In the genomic region with DNA sequence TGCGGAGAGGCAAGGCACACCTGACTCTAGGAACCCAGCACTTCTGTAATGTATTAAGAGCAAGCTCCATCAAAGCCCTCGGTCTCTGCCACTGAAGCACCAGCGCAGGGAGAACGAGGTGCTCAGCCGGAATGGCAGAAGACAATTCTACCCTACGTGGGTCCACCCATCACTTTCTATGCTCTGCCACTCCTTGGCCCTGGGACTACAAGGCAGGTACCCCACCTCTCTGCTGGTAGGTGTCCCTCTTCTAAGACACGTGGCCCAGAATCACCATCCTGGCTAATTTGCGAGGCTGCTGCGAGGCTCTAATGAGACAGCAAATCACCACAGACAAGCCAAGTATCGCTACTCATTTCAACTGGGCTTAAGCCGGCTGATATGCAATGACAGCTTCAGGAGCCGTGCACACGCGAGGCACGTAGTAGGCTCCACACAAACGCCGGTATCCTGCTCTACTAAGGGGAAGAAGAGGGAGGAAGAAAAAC, we compare ENCODE assay signal across 8 mouse cellular contexts. TPM values are rescaled to one million over a fixed set of nuclear protein-coding genes. Genes with fewer than 3 reads are reported as not detected.
DNase-seq lines count a peak whose midpoint lies in the region; ATAC-seq and TF ChIP-seq lines count a peak whose summit lies in the region.

No protein-coding gene starts in this region.

- DNase-seq in layer of hippocampus, adult 2 months (ENCODE audit: low spot score in 2 of 2): no peak
- no peak for DNase-seq in layer of hippocampus, adult 8-10 months (ENCODE audit: low spot score in 2 of 2)
- peak; percentile 20 for DNase-seq in T-cell, adult 2 months (ENCODE audit: low spot score)
- DNase-seq in liver, postnatal 0 days: no peak
- no peak for DNase-seq in urinary bladder, postnatal 25 days (ENCODE audit: low spot score)
- DNase-seq in left cerebral cortex, adult 9 months (ENCODE audit: low spot score in 2 of 2): no peak
- no peak for DNase-seq in frontal cortex, adult 2 months (ENCODE audit: extremely low spot score in 1 of 2, low spot score in 1 of 2)

- peak overlapping the region; percentile 76 for H3K9ac ChIP-seq in forebrain, embryonic 15.5 days (replicated peaks)
- H3K9ac ChIP-seq in liver, postnatal 0 days (replicated peaks): peak overlapping the region; percentile 90

- H3K9me3 ChIP-seq in forebrain, embryonic 15.5 days: no peaks in the 10 kb centered on the region
- H3K9me3 ChIP-seq in liver, postnatal 0 days (ENCODE audit: low read length): no peaks in the 10 kb centered on the region

- peak overlapping the region; percentile 71 for H3K4me2 ChIP-seq in forebrain, embryonic 15.5 days (replicated peaks)
- peak overlapping the region; percentile 99 for H3K4me2 ChIP-seq in liver, postnatal 0 days (ENCODE audit: low read depth, low read length)

- peak overlapping the region; percentile 95 for H3K27ac ChIP-seq in layer of hippocampus, adult 2 months
- peak overlapping the region; percentile 57 for H3K27ac ChIP-seq in forebrain, embryonic 15.5 days (replicated peaks)
- H3K27ac ChIP-seq in liver, postnatal 0 days (ENCODE audit: low read depth): peak overlapping the region; percentile 98

- H3K4me3 ChIP-seq in layer of hippocampus, adult 2 months: peak overlapping the region; percentile 95
- H3K4me3 ChIP-seq in forebrain, embryonic 15.5 days: peak overlapping the region; percentile 88
- peak overlapping the region; percentile 85 for H3K4me3 ChIP-seq in liver, postnatal 0 days (ENCODE audit: low read depth, low read length)

- under 1% methylated on average over 17 of the region's 17 CpGs for WGBS in forebrain, embryonic 15.5 days
- WGBS in liver, postnatal 0 days (ENCODE audit: insufficient replicate concordance): 10% methylated on average over 17 of the region's 17 CpGs

- H3K4me1 ChIP-seq in forebrain, embryonic 15.5 days: peaks cover 55% of the 10 kb centered on the region
- H3K4me1 ChIP-seq in liver, postnatal 0 days (ENCODE audit: insufficient read depth): peaks cover 50% of the 10 kb centered on the region

- H3K36me3 ChIP-seq in forebrain, embryonic 15.5 days: no peaks in the 10 kb centered on the region
- H3K36me3 ChIP-seq in liver, postnatal 0 days (replicated peaks; ENCODE audit: insufficient read depth, low read length): no peaks in the 10 kb centered on the region

- no peak for TF ChIP-seq EP300 in liver, postnatal 0 days (IDR thresholded peaks at IDR 0.05; ENCODE audit: low read depth)

- H3K27me3 ChIP-seq in forebrain, embryonic 15.5 days: no peaks in the 10 kb centered on the region
- H3K27me3 ChIP-seq in liver, postnatal 0 days (ENCODE audit: insufficient read depth, low read length): no peaks in the 10 kb centered on the region

- no peak for TF ChIP-seq CTCF in layer of hippocampus, adult 2 months (conservative IDR thresholded peaks at IDR 0.05)
- TF ChIP-seq CTCF in liver, postnatal 0 days (IDR thresholded peaks at IDR 0.05; ENCODE audit: low read depth): no peak

- peak; percentile 23 for ATAC-seq in forebrain, embryonic 15.5 days (replicated peaks)
- ATAC-seq in liver, postnatal 0 days: no peak

RNA-seq across cellular contexts. Expression of a gene that starts 0.8 kb away (rescaled TPM):
- total RNA-seq in layer of hippocampus, adult 2 months (2021): 10 to 100 TPM; 66.6 to 76.8 TPM
- 10 to 100 TPM; 57.5 to 71.0 (median 61.8) TPM for total RNA-seq in layer of hippocampus, adult 8-10 months (2022)
- polyA plus RNA-seq in forebrain, embryonic 15.5 days (2015; fragmentation: Nextera tagmentation; extraction: Ambion mirVana): 58.7 and 59.1 TPM in 2 replicates
- 3.6 TPM in 2 replicates for polyA plus RNA-seq in liver, postnatal 0 days (2015; fragmentation: Nextera tagmentation; extraction: Ambion mirVana)
- polyA plus RNA-seq in frontal cortex, adult 2 months (2012; rRNA removed): 45.0 and 46.4 TPM in 2 replicates

RNA-seq across cellular contexts. Expression of a gene that starts 39.5 kb away (rescaled TPM):
- total RNA-seq in layer of hippocampus, adult 2 months (2021): 10 to 100 TPM; 24.3 to 24.9 TPM
- total RNA-seq in layer of hippocampus, adult 8-10 months (2022): 10 to 100 TPM; 25.7 to 29.4 (median 26.8) TPM
- 48.9 and 53.2 TPM in 2 replicates for polyA plus RNA-seq in forebrain, embryonic 15.5 days (2015; fragmentation: Nextera tagmentation; extraction: Ambion mirVana)
- polyA plus RNA-seq in liver, postnatal 0 days (2015; fragmentation: Nextera tagmentation; extraction: Ambion mirVana): 4.2 and 4.9 TPM in 2 replicates
- polyA plus RNA-seq in frontal cortex, adult 2 months (2012; rRNA removed): 8.4 and 12.4 TPM in 2 replicates

RNA-seq across cellular contexts. Expression of a gene that starts 39.6 kb away (rescaled TPM):
- 1 to 10 TPM; 5.1 TPM for total RNA-seq in layer of hippocampus, adult 2 months (2021)
- total RNA-seq in layer of hippocampus, adult 8-10 months (2022): 1 to 10 TPM; 4.9 to 6.4 (median 5.6) TPM
- polyA plus RNA-seq in forebrain, embryonic 15.5 days (2015; fragmentation: Nextera tagmentation; extraction: Ambion mirVana): 11.4 and 12.7 TPM in 2 replicates
- polyA plus RNA-seq in liver, postnatal 0 days (2015; fragmentation: Nextera tagmentation; extraction: Ambion mirVana): 5.6 and 5.8 TPM in 2 replicates
- 3.9 and 4.4 TPM in 2 replicates for polyA plus RNA-seq in frontal cortex, adult 2 months (2012; rRNA removed)

RNA-seq across cellular contexts. Expression of a gene that starts 53.6 kb away (rescaled TPM):
- total RNA-seq in layer of hippocampus, adult 2 months (2021): not detected
- not detected for total RNA-seq in layer of hippocampus, adult 8-10 months (2022)
- not detected in 2 replicates for polyA plus RNA-seq in forebrain, embryonic 15.5 days (2015; fragmentation: Nextera tagmentation; extraction: Ambion mirVana)
- not detected in 2 replicates for polyA plus RNA-seq in liver, postnatal 0 days (2015; fragmentation: Nextera tagmentation; extraction: Ambion mirVana)
- not detected in 2 replicates for polyA plus RNA-seq in frontal cortex, adult 2 months (2012; rRNA removed)

RNA-seq across cellular contexts. Expression of a gene that starts 53.6 kb away (rescaled TPM):
- total RNA-seq in layer of hippocampus, adult 2 months (2021): 10 to 100 TPM; 13.2 to 13.4 TPM
- 10 to 100 TPM; 10.9 to 13.3 (median 12.1) TPM for total RNA-seq in layer of hippocampus, adult 8-10 months (2022)
- polyA plus RNA-seq in forebrain, embryonic 15.5 days (2015; fragmentation: Nextera tagmentation; extraction: Ambion mirVana): 42.4 and 45.4 TPM in 2 replicates
- polyA plus RNA-seq in liver, postnatal 0 days (2015; fragmentation: Nextera tagmentation; extraction: Ambion mirVana): 10.8 and 13.0 TPM in 2 replicates
- 10.7 and 12.4 TPM in 2 replicates for polyA plus RNA-seq in frontal cortex, adult 2 months (2012; rRNA removed)
